Mouse (Mus musculus) CH12.LX (cell line): ENCODE measurements around the gene 3110040N11Rik. TPM values are rescaled to one million over a fixed set of nuclear protein-coding genes. Genes with fewer than 3 reads are reported as not detected.

Source experiments
- DNase-seq: peaks from one replicate; pipeline ENCODE4 v3.0.0-alpha.2; 2013; ENCODE audit errors: extremely low read depth
- H3K27ac ChIP-seq: 2 replicates; pipeline ENCODE4 v1.5.1; 2012; ENCODE audit warnings: low read depth, mild to moderate bottlenecking, control low read depth, moderate library complexity; ENCODE audit not compliant: insufficient read depth
- H3K27me3 ChIP-seq: replicated peaks from 2 replicates; pipeline ENCODE3; 2012; ENCODE audit warnings: inconsistent platforms
- H3K36me3 ChIP-seq, 2 experiments: replicated peaks in 1 of 2; 2 replicates each; pipeline versions ENCODE3 to v1.6.1; 2012; ENCODE audit warnings: inconsistent platforms in 1 of 2, low read length in 1 of 2, mild to moderate bottlenecking in 1 of 2, mixed read lengths in 1 of 2, moderate library complexity in 1 of 2; ENCODE audit not compliant: control insufficient read depth in 1 of 2, insufficient read depth in 1 of 2
- H3K4me1 ChIP-seq, 2 experiments: 2 replicates each; pipeline ENCODE4 v1.6.1; 2012; ENCODE audit warnings: inconsistent platforms in 1 of 2, moderate library complexity in 1 of 2; ENCODE audit not compliant: insufficient read depth in 2 of 2, control insufficient read depth in 1 of 2
- H3K4me2 ChIP-seq: 2 replicates; pipeline ENCODE4 v1.6.1; 2012; ENCODE audit warnings: low read depth, mild to moderate bottlenecking, control low read depth; ENCODE audit not compliant: poor library complexity, insufficient read depth, severe bottlenecking
- H3K4me3 ChIP-seq, 3 experiments: fragments of 150-350 bp in 1 of 3; sonication (generic) in 1 of 3; replicated peaks in 1 of 3; 2 replicates each; pipeline versions ENCODE3 to v1.5.1; 2011 to 2012; ENCODE audit warnings: low read depth in 2 of 3, low read length in 2 of 3, mild to moderate bottlenecking in 2 of 3, moderate library complexity in 2 of 3, control low read depth in 1 of 3, improper control_type of control experiment in 1 of 3, inconsistent platforms in 1 of 3, mixed read lengths in 1 of 3; ENCODE audit not compliant: poor library complexity in 1 of 3
- H3K79me2 ChIP-seq: replicated peaks from 2 replicates; pipeline ENCODE4 v1.6.1; 2012; ENCODE audit warnings: mild to moderate bottlenecking, moderate library complexity; ENCODE audit not compliant: control insufficient read depth, poor library complexity, insufficient read depth, severe bottlenecking; ENCODE audit errors: extremely low read depth
- H3K9ac ChIP-seq: 2 replicates; pipeline ENCODE4 v1.6.1; 2012; ENCODE audit warnings: low read depth, mild to moderate bottlenecking, control low read depth, moderate library complexity; ENCODE audit not compliant: insufficient read depth
- H3K9me3 ChIP-seq: replicated peaks from 2 replicates; pipeline ENCODE3; 2012; ENCODE audit warnings: low read length, inconsistent platforms, mixed read lengths
- BHLHE40 ChIP-seq: IDR thresholded peaks from 2 replicates; pipeline ENCODE4 v1.6.1; 2011; ENCODE audit warnings: mild to moderate bottlenecking, low read depth, low read length, improper control_type of control experiment
- CTCF ChIP-seq, 2 experiments: IDR thresholded peaks in 1 of 2; conservative IDR thresholded peaks in 1 of 2; 2 replicates each; pipeline ENCODE4 v1.5.1; 2011 to 2012; ENCODE audit warnings: low read depth in 2 of 2, low read length in 2 of 2, improper control_type of control experiment in 1 of 2, inconsistent platforms in 1 of 2, mild to moderate bottlenecking in 1 of 2, moderate library complexity in 1 of 2
- HCFC1 ChIP-seq: IDR thresholded peaks from 2 replicates; pipeline ENCODE4 v1.6.1; 2012; ENCODE audit warnings: low read depth, mild to moderate bottlenecking, inconsistent platforms, low read length, improper control_type of control experiment
- JUN ChIP-seq: IDR thresholded peaks from 2 replicates; pipeline ENCODE4 v1.6.1; 2011; ENCODE audit warnings: low read depth, mild to moderate bottlenecking, low read length, improper control_type of control experiment, moderate library complexity; ENCODE audit not compliant: insufficient read depth
- KAT2A ChIP-seq: IDR thresholded peaks from 2 replicates; pipeline ENCODE4 v1.6.1; 2012; ENCODE audit warnings: low read length, improper control_type of control experiment, inconsistent platforms; ENCODE audit not compliant: insufficient replicate concordance
- MAFK ChIP-seq: IDR thresholded peaks from 2 replicates; pipeline ENCODE4 v1.6.1; 2011; ENCODE audit warnings: low read length, improper control_type of control experiment; ENCODE audit not compliant: insufficient replicate concordance
- MAX ChIP-seq: IDR thresholded peaks from 2 replicates; pipeline ENCODE4 v1.6.1; 2011; ENCODE audit warnings: low read length, improper control_type of control experiment
- MAZ ChIP-seq: IDR thresholded peaks from 2 replicates; pipeline ENCODE4 v1.6.1; 2012; ENCODE audit warnings: low read depth, mild to moderate bottlenecking, inconsistent platforms, low read length, improper control_type of control experiment, moderate library complexity
- MYC ChIP-seq: IDR thresholded peaks from 2 replicates; pipeline ENCODE4 v1.6.1; 2011; ENCODE audit warnings: low read depth, mild to moderate bottlenecking, improper control_type of control experiment, low read length
- POLR2AphosphoS2 ChIP-seq: IDR thresholded peaks from 2 replicates; pipeline ENCODE4 v1.6.1; 2011; ENCODE audit warnings: low read depth, low read length, improper control_type of control experiment
- RAD21 ChIP-seq: IDR thresholded peaks from 2 replicates; pipeline ENCODE4 v1.6.1; 2011; ENCODE audit warnings: low read depth, mild to moderate bottlenecking, low read length, improper control_type of control experiment, moderate library complexity
- SIN3A ChIP-seq: IDR thresholded peaks from 2 replicates; pipeline ENCODE4 v1.6.1; 2012; ENCODE audit warnings: low read length, improper control_type of control experiment, inconsistent platforms
- SMC3 ChIP-seq: IDR thresholded peaks from 2 replicates; pipeline ENCODE4 v1.6.1; 2011; ENCODE audit warnings: low read depth, low read length, improper control_type of control experiment
- USF2 ChIP-seq: conservative IDR thresholded peaks from 2 replicates; pipeline ENCODE4 v1.6.1; 2011; ENCODE audit warnings: low read depth, low read length, improper control_type of control experiment
- ZC3H11A ChIP-seq: IDR thresholded peaks from 2 replicates; pipeline ENCODE4 v1.6.1; 2012; ENCODE audit warnings: low read depth, mild to moderate bottlenecking, inconsistent platforms, low read length, improper control_type of control experiment
- ZNF384 ChIP-seq: IDR thresholded peaks from 2 replicates; pipeline ENCODE4 v1.6.1; 2012; ENCODE audit warnings: low read depth, low read length, improper control_type of control experiment, inconsistent platforms
- dilution Hi-C: fragments of 300-500 bp; cut with MboI; formaldehyde crosslinking; loops from 2 replicates; pipeline ENCODE4 v1.14.3; 2020; ENCODE audit warnings: low sequenced_read_pairs; ENCODE audit not compliant: extremely low pct_unique_long_range_greater_than_20kb, extremely low pct_ligation_motif_present
- in situ Hi-C: fragments of 300-500 bp; cut with MboI; formaldehyde crosslinking; loops from 3 replicates; pipeline ENCODE4 v1.14.3; 2019; ENCODE audit warnings: low sequenced_read_pairs, low pct_ligation_motif_present, low pct_unique_long_range_greater_than_20kb, mixed read lengths
- polyA plus RNA-seq: library from polyadenylated mRNA; unstranded; fragments of >175 nt; gene quantifications from 2 replicates; pipeline ENCODE4 v1.2.1, GENCODE M21; 2012; ENCODE audit warnings: low read depth; ENCODE audit not compliant: insufficient read length
- total RNA-seq, 2 experiments: library from RNA; depleted of rRNA; stranded (reverse); fragments of 300-350 nt in 1 of 2; fragments of >200 nt in 1 of 2; gene quantifications; 2 replicates each; pipeline ENCODE4 v1.2.3; 2012 to 2014

The 3110040N11Rik gene
- total and polyA plus RNA-seq, 3 experiments, result 53.2 to 91.7 (median 58.6) TPM

DNA sequence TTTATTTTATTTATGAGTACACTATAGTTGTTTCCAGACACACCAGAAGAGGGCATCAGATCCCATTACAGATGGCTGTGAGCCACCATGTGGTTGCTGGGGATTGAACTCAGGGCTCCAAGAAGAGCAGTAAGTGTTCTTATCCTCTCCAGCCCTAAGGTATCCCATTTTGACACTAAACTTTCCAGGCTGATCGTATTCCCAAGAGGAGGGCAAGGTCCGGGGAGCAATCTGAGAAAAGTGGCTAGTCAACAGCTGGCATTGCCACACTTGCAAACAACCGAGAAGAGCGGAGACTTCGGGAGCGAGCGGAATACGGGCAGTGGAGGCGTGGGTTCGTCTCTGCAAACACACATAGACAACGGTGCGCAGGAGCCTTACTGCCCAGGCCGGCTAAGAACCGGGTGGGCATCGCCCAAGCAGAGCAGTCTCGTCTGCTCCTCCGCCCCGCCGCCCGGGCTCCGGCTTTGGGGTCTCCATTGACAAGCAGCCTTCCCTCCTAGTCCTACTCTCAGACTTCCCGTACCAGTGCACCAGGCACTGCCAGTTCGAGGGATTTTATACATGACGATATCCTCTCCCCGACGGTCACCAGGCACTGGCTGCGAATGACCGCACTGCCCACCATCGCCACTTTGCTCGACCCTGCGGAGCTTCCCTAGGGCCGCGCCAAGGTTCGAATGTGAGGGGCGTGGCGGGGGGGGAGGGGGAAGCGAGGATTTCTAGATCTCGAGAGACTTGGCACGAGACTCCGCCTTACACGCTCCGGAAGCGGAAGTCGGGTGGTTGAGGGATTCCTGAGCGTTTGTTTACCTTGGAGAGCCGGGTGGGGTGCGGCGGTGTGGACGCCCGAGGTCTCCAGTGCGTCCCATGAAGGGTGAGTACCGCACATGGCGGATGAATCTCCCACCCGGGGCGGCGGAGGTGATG is 26.8 kb downstream of the 3110040N11Rik start, which contains the start of gene Ramac (continued):
- TF ChIP-seq BHLHE40, result peak; percentile 68

DNA sequence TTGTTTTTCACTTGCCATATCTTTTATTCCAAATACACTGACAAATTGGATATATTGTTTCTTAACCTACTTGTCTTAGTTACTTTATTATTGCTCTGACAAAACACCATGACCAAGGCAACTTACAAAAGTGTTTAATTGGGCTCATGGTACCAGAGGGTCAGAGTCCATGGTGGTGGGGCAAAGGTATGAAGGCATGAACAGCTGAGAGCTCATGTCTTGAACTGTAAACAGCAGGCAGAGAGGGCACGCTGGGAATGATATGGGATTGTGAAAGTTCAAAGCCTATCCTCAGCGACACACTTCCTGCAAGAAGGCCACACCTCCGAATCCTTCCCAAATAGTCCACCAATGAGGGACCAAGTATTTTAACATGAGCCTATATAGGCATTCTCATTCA is 41.3 kb downstream of the 3110040N11Rik start:
- Histone ChIP-seq H3K4me3 (no peak overlapping the region), H3K27ac (no peak overlapping the region), H3K79me2 (no peaks in the 10 kb centered on the region), H3K9me3 (peaks cover 4% of the 10 kb centered on the region), H3K4me2 (no peak overlapping the region), H3K27me3 (peaks cover 6% of the 10 kb centered on the region), H3K9ac (no peak overlapping the region), H3K36me3 (no peaks in the 10 kb centered on the region), H3K4me1 (no peaks in the 10 kb centered on the region)
- dilution Hi-C loops (no loop called here), in situ Hi-C loops (no loop called here)
- DNase-seq, result no peak
- TF ChIP-seq RAD21 (no peak), HCFC1 (no peak), KAT2A (no peak), SIN3A (no peak), MAX (no peak), USF2 (no peak), ZNF384 (no peak), MAFK (no peak), MAZ (no peak)

DNA sequence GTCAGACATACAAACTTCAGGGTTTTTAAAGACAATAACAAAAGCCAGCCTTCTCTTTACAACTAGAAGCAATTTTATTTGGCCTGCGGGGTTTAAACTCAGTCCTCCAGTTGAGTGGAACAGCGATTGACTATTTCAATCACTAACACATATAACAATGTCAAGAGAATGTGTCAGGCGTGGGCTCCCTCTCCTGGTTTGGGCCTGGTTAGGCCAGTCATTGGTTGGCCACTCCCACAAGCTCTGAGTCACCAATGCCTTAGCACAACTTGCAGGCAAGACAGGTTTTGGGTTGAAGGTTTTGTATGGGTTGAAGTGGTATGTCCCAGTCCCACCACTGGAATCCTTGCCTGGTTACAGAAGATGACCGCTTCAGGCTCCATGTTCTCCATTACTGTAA is 45.1 kb downstream of the 3110040N11Rik start:
- peaks cover 4% of the 10 kb centered on the region for H3K9me3 ChIP-seq
- H3K27ac ChIP-seq, result no peak overlapping the region
- H3K36me3 ChIP-seq, result no peaks in the 10 kb centered on the region
- H3K4me3 ChIP-seq, result no peak overlapping the region
- dilution Hi-C loops, result no loop called here
- peak; percentile 47 for DNase-seq
- H3K4me2 ChIP-seq, result no peak overlapping the region
- in situ Hi-C loops, result no loop called here
- H3K27me3 ChIP-seq, result no peaks in the 10 kb centered on the region
- H3K4me1 ChIP-seq, result no peaks in the 10 kb centered on the region
- no peaks in the 10 kb centered on the region for H3K79me2 ChIP-seq
- H3K9ac ChIP-seq, result no peak overlapping the region
- TF ChIP-seq ZC3H11A (0 out of 2 replicates have a peak, but pooled peaks have one; percentile 11), RAD21 (peak; percentile 75), SMC3 (peak; percentile 69), POLR2AphosphoS2 (no peak), JUN (no peak), CTCF (conservative IDR thresholded peaks at IDR 0.05 in 1 of 2, IDR thresholded peaks at IDR 0.05 in 1 of 2; ENCODE audit: low read depth in 2 of 2, low read length in 2 of 2) (peak in 1 of 2 experiments; percentile 71; a peak in 2 of 4 replicates), MYC (no peak)
